Mouse (Mus musculus) cortical plate, adult 2 months (tissue): ENCODE data around the gene Me3.

Experiments
- CTCF ChIP-seq: fragments of 200-500 bp; IDR thresholded peaks from 2 replicates; pipeline ENCODE4 v1.5.1; 2011; ENCODE audit warnings: mild to moderate bottlenecking, control low read depth, low read length; ENCODE audit not compliant: insufficient read depth; ENCODE audit errors: extremely low read depth
- POLR2A ChIP-seq: fragments of 200-500 bp; IDR thresholded peaks from 2 replicates; pipeline ENCODE4 v1.6.1; 2011; ENCODE audit warnings: mild to moderate bottlenecking, low read length, control low read depth; ENCODE audit not compliant: insufficient read depth; ENCODE audit errors: extremely low read depth

GRCm38 (mm10) chr7:89623331-89623730, 8.9 kb upstream of the Me3 start:
- TF ChIP-seq POLR2A, result no peak
- TF ChIP-seq CTCF, result no peak
